Mouse (Mus musculus) erythroblast, embryonic 14.5 days (primary cell): ENCODE measurements at regions not wholly inside any gene's neighbourhood (a gene's known extent, or its start where the extent isn't known, plus 50 kb on each side); places are given as distances from the start of the nearest gene placed in this dataset.

ENCODE experiments used
- H3K27me3 ChIP-seq: 2 replicates; pipeline ENCODE4 v1.6.1; 2012; ENCODE audit warnings: inconsistent platforms; ENCODE audit not compliant: control insufficient read depth
- H3K36me3 ChIP-seq: 2 replicates; pipeline ENCODE4 v1.6.1; 2012; ENCODE audit warnings: mild to moderate bottlenecking, inconsistent platforms; ENCODE audit not compliant: control insufficient read depth
- H3K4me1 ChIP-seq: 2 replicates; pipeline ENCODE4 v1.6.1; 2012; ENCODE audit warnings: inconsistent platforms; ENCODE audit not compliant: control insufficient read depth
- H3K4me3 ChIP-seq: replicated peaks from 2 replicates; pipeline ENCODE3; 2012; ENCODE audit warnings: moderate library complexity, mild to moderate bottlenecking, inconsistent platforms
- H3K9me3 ChIP-seq: 2 replicates; pipeline ENCODE4 v1.6.1; 2012; ENCODE audit warnings: low read length, inconsistent platforms, mixed read lengths; ENCODE audit not compliant: control insufficient read depth
- GATA1 ChIP-seq: IDR thresholded peaks from 2 replicates; pipeline ENCODE4 v1.6.1; 2012; ENCODE audit warnings: low read length, inconsistent platforms, mixed read lengths
- TAL1 ChIP-seq: IDR thresholded peaks from 3 replicates; pipeline ENCODE4 v1.6.1; 2012; ENCODE audit warnings: low read length, inconsistent platforms, mixed read lengths

GRCm38 (mm10) chr16:30852595-30852994, 228.6 kb downstream of the Xxylt1 start:
- Histone ChIP-seq H3K36me3 (no peaks in the 10 kb centered on the region), H3K9me3 (no peaks in the 10 kb centered on the region), H3K4me3 (no peak overlapping the region), H3K4me1 (no peaks in the 10 kb centered on the region), H3K27me3 (no peaks in the 10 kb centered on the region)
- TF ChIP-seq TAL1, result no peak
- TF ChIP-seq GATA1, result no peak

GRCm38 (mm10) chr16:30854716-30855115, 226.5 kb downstream of the Xxylt1 start:
- Histone ChIP-seq H3K27me3 (no peaks in the 10 kb centered on the region), H3K9me3 (no peaks in the 10 kb centered on the region), H3K4me1 (no peaks in the 10 kb centered on the region), H3K4me3 (no peak overlapping the region), H3K36me3 (no peaks in the 10 kb centered on the region)
- TF ChIP-seq GATA1, result no peak
- TF ChIP-seq TAL1, result no peak

- H3K27me3 ChIP-seq, result no peaks in the 10 kb centered on the region
- TF ChIP-seq GATA1, result no peak
- no peak for TF ChIP-seq TAL1
- no peaks in the 10 kb centered on the region for H3K9me3 ChIP-seq
- H3K36me3 ChIP-seq, result no peaks in the 10 kb centered on the region
- H3K4me3 ChIP-seq, result no peak overlapping the region
- no peaks in the 10 kb centered on the region for H3K4me1 ChIP-seq
These were observed 223.6 kb downstream of the Xxylt1 start for GRCm38 (mm10) chr16:30857656-30858055.

- H3K36me3 ChIP-seq, result no peaks in the 10 kb centered on the region
- H3K4me3 ChIP-seq, result no peak overlapping the region
- TF ChIP-seq TAL1 (no peak), GATA1 (no peak)
These were observed 211.9 kb downstream of the Xxylt1 start for GRCm38 (mm10) chr16:30869136-30869909.

GRCm38 (mm10) chr16:30870110-30870509, 211.1 kb downstream of the Xxylt1 start:
- no peak overlapping the region for H3K4me3 ChIP-seq

More at GRCm38 (mm10) chr16:30869136-30869909, 211.9 kb downstream of the Xxylt1 start:
- peaks cover 5% of the 10 kb centered on the region for H3K9me3 ChIP-seq
- H3K4me1 ChIP-seq, result peaks cover 11% of the 10 kb centered on the region
- H3K27me3 ChIP-seq, result no peaks in the 10 kb centered on the region

GRCm38 (mm10) chr16:30870676-30871075, 210.6 kb downstream of the Xxylt1 start:
- Histone ChIP-seq H3K9me3 (peaks cover 5% of the 10 kb centered on the region), H3K4me3 (no peak overlapping the region), H3K4me1 (peaks cover 11% of the 10 kb centered on the region), H3K36me3 (no peaks in the 10 kb centered on the region), H3K27me3 (no peaks in the 10 kb centered on the region)
- no peak for TF ChIP-seq TAL1
- TF ChIP-seq GATA1, result no peak

More at GRCm38 (mm10) chr16:30870110-30870509, 211.1 kb downstream of the Xxylt1 start:
- Histone ChIP-seq H3K27me3 (no peaks in the 10 kb centered on the region), H3K4me1 (peaks cover 11% of the 10 kb centered on the region), H3K36me3 (no peaks in the 10 kb centered on the region), H3K9me3 (peaks cover 5% of the 10 kb centered on the region)
- TF ChIP-seq TAL1 (no peak), GATA1 (no peak)

GRCm38 (mm10) chr16:30872147-30872546, 209.1 kb downstream of the Xxylt1 start:
- H3K36me3 ChIP-seq, result no peaks in the 10 kb centered on the region
- H3K27me3 ChIP-seq, result no peaks in the 10 kb centered on the region
- peaks cover 11% of the 10 kb centered on the region for H3K4me1 ChIP-seq
- H3K9me3 ChIP-seq, result peaks cover 2% of the 10 kb centered on the region
- TF ChIP-seq GATA1 (no peak), TAL1 (no peak)
- H3K4me3 ChIP-seq, result no peak overlapping the region

- TF ChIP-seq GATA1 (no peak), TAL1 (no peak)
- Histone ChIP-seq H3K4me3 (no peak overlapping the region), H3K4me1 (peaks cover 11% of the 10 kb centered on the region), H3K36me3 (no peaks in the 10 kb centered on the region), H3K9me3 (no peaks in the 10 kb centered on the region), H3K27me3 (no peaks in the 10 kb centered on the region)
These were observed 207.6 kb downstream of the Xxylt1 start for GRCm38 (mm10) chr16:30873493-30874211.

GRCm38 (mm10) chr16:30875235-30875829, 205.9 kb downstream of the Xxylt1 start:
- Histone ChIP-seq H3K9me3 (no peaks in the 10 kb centered on the region), H3K4me1 (peaks cover 3% of the 10 kb centered on the region; the same call in 1 of the 2 replicates), H3K4me3 (no peak overlapping the region), H3K27me3 (no peaks in the 10 kb centered on the region), H3K36me3 (no peaks in the 10 kb centered on the region)
- TF ChIP-seq TAL1 (no peak), GATA1 (no peak)
